Mouse (Mus musculus) testis, postnatal 10 days (tissue): ENCODE measurements at regions not wholly inside any gene's neighbourhood (a gene's known extent, or its start where the extent isn't known, plus 50 kb on each side); places are given as distances from the start of the nearest gene placed in this dataset.

Source experiments
- DNase-seq: peaks from one replicate; pipeline ENCODE4 v3.0.0; 2021; ENCODE audit warnings: low spot score

- no peak for DNase-seq
Measured at GRCm38 (mm10) chr4:100616161-100616915, 137.7 kb downstream of the Ube2u start.

DNA sequence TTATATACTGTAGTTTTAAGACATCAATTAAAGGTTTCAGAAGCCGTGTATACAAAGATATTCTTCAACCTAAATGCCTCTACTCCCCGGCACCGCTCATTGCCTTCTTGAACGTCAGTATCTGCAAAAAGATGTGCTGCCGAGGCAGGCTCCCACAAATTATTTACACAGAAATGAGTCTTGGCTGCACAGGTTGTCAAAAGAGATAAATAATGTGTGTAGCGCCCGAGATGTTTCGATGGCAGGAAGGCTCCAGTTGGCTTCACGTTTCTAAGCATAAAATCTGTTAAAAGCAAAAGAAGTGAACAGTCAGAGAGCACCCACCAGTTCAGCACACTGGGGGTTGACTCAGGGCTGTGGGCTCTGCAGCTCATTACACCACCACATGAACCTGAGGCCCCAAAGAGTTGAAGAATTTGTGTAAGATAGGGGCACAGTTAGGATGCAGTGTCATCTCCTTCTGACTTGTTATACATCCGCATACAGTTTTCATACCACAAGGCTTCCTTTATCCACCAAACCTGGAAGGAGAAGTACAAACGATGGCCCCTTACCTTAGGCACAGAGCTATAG, 138.4 kb downstream of the Ube2u start:
- DNase-seq = no peak

DNA sequence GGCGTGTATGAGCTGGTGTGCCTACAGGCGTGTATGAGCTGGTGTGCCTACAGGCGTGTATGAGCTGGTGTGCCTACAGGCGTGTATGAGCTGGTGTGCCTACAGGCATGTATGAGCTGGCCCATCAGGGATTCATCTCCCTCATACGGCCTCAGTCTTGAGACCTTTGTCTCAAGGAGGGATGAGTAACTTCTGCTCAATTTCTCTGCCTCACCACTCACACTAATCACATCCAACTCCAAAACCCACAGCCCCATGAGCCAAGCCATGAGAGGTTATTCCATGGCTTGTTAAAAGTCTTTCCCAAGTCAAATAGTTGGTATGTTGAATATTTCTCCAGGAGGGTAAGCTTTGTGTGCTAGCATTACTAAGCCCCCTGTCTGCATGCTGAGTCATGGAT, 146.0 kb downstream of the Ube2u start:
- no peak for DNase-seq

GRCm38 (mm10) chr4:100626551-100626950, 147.9 kb downstream of the Ube2u start:
- DNase-seq = no peak

DNA sequence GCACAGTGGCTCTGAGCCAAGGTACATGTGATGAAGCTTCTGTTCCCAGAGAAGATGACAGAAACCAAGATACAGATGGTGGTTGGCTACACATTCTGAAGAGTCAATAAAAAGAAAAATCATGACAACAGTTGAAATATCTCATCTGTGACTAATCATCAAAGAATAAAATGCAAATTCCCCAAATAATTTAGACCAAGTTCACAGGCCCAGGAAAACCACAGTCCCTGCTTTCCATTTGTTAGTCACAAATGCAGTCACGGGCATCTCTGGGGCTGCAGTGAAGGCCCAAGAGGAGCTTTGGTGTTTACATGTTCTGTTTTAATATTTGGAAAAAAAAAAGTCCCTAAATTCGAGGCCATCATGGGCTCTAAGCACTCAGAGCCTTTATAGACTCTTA, 142.1 kb upstream of the Cachd1 start:
- DNase-seq = no peak

GRCm38 (mm10) chr4:100637597-100637996, 138.9 kb upstream of the Cachd1 start:
- no peak for DNase-seq

GRCm38 (mm10) chr4:100661154-100661553, 115.3 kb upstream of the Cachd1 start:
- no peak for DNase-seq

DNA sequence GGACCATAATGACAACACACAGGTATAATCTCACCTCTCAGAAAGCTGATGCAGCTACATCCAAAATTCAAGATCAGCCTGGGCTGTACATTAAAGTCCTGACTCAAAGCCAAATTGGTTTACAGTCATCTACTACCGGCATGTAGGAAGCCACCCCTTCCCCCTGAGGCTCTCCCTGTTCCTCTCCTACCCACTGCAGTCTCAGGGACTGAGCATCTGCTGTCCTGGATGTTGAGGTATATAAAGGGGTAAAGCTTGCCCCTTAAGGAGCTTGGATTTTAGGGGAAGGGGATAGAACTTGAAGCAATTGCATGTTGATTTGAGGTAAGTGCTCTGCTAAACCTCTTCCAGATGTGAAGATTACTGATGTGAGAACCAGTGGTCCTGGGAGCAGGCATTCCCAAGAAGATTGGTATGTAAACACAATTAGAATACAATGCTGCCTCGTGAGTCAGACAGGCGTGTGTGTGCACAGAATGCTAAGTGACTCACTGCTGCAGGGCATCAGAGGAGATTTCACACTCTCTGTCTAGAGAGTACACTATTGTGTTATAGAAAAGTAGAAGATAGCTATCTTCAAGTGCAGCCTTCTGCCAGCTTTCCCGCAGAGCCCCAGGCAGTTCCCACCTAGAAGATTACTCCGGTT, 111.7 kb upstream of the Cachd1 start:
- no peak for DNase-seq

GRCm38 (mm10) chr4:100670553-100670952, 105.9 kb upstream of the Cachd1 start:
- no peak for DNase-seq

DNA sequence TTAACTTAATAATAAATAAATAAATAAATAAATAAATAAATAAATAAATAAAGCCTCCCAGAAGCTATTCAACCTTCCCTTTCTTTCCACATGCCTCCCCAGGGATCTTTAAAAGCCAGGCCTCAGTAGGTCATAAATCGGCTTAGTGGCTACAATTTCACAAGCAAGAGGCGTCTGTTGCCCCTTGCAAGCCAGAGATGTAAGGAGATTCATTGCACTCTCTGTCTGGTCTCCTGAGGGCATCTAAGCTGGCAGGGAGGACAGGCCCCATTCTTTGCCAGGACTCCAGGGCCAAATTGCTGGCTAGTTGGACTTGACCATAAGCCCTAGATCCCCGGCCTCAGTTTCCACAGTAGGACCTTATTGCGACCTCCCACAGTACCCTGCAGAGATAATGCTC, 101.6 kb upstream of the Cachd1 start:
- DNase-seq = no peak

GRCm38 (mm10) chr4:100683757-100684156, 92.7 kb upstream of the Cachd1 start:
- DNase-seq = no peak

DNA sequence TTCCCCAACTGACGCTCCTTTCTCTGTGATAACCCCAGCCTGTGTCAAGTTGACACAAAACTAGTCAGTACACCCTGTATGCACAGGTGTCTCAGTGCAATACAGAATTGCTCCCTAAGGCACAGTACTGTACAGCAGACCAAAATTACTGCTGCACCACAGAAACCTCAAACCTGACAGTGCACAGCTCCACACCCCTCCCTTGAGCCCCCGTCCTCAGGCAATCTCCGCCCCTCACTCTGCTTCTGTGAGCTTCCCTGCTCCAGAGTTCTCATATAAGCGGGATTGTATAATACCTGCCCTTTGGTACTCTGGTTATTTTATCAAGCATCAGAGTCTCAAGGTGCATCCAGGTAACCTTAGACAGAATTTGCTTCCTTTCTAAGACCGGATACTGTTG, 76.5 kb upstream of the Cachd1 start:
- DNase-seq = no peak

GRCm38 (mm10) chr4:100700418-100700817, 76.1 kb upstream of the Cachd1 start:
- no peak for DNase-seq

- DNase-seq = no peak
Measured at GRCm38 (mm10) chr4:100705960-100706359, 70.5 kb upstream of the Cachd1 start.

GRCm38 (mm10) chr4:100707125-100707524, 69.3 kb upstream of the Cachd1 start:
- DNase-seq = no peak

- no peak for DNase-seq
Measured at GRCm38 (mm10) chr4:100708247-100708646, 68.2 kb upstream of the Cachd1 start.

DNA sequence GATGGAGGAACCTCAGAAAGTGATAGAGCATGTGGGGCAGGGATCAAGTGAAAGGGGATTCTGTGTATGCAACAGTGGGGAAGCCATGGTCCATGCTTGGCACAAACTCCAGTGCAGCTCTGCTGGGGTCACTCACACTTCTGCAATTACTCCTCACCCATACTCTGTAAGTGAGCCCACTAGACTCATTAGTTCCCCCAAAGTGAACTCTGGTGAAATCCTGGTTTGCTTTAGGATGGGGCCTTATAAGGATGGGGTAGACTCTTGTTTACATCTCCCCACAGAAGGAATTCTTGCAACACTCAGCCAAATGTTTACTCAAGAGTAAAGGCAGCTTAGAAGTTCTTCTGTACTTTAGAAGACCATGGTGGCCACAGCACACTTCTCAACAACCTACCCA, 62.2 kb upstream of the Cachd1 start:
- no peak for DNase-seq

- DNase-seq = no peak
Measured at GRCm38 (mm10) chr4:100717601-100718000, 58.9 kb upstream of the Cachd1 start.

DNA sequence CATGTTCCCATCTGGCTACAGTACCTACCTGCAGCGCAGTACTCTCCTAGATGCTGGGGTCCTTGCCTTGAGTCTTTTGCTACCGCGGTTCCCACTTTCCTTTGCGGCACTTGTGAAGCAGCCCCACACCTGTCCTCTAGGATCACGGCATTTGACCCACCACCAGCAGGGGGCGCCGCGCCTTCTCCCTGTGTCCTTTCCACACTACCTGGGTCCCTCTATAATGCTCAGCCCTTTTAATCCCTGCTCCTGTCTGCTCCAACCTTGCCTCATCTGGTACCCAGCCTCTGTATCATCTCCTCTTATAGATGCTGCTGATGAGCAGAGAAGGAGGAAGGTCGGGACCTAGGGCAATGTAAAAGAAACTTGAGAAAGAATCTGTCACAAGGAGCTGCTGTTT, 53.9 kb upstream of the Cachd1 start:
- DNase-seq = peak; percentile 83

- no peak for DNase-seq
Measured at GRCm38 (mm10) chr4:100723053-100723452, 53.4 kb upstream of the Cachd1 start.

GRCm38 (mm10) chr4:100725811-100726210, 50.7 kb upstream of the Cachd1 start:
- DNase-seq = no peak

GRCm38 (mm10) chr4:100726496-100726895, 50.0 kb upstream of the Cachd1 start:
- no peak for DNase-seq
